Mouse (Mus musculus) heart, embryonic 15.5 days (tissue): Measurements from ENCODE around the gene Xrcc6. TPM values are rescaled to one million over a fixed set of nuclear protein-coding genes. Genes with fewer than 3 reads are reported as not detected.

Experiments
- ATAC-seq: fragments of 200-750 bp; cut with Nextera tagmentation; replicated peaks from 2 replicates; pipeline ENCODE4 v1.8.0; 2017; ENCODE audit warnings: low read depth, moderate TSS enrichment; ENCODE audit not compliant: insufficient number of reproducible peaks, insufficient read depth, low FRiP score
- H3K27ac ChIP-seq: fragments of 300-500 bp; sonication (generic); 2 replicates; pipeline ENCODE4 v1.5.1; 2015; ENCODE audit warnings: mild to moderate bottlenecking, inconsistent platforms
- H3K27me3 ChIP-seq: fragments of 300-500 bp; sonication (generic); 2 replicates; pipeline ENCODE4 v1.6.1; 2015; ENCODE audit warnings: inconsistent platforms
- H3K36me3 ChIP-seq: fragments of 300-500 bp; sonication (generic); 2 replicates; pipeline ENCODE4 v1.6.1; 2015; ENCODE audit warnings: mild to moderate bottlenecking, inconsistent platforms
- H3K4me1 ChIP-seq: fragments of 300-500 bp; sonication (generic); replicated peaks from 2 replicates; pipeline ENCODE4 v1.6.1; 2015; ENCODE audit warnings: inconsistent platforms
- H3K4me2 ChIP-seq: fragments of 300-500 bp; sonication (generic); 2 replicates; pipeline ENCODE4 v1.6.1; 2015; ENCODE audit warnings: inconsistent platforms, mild to moderate bottlenecking, moderate library complexity
- H3K4me3 ChIP-seq: fragments of 300-500 bp; sonication (generic); 2 replicates; pipeline ENCODE4 v1.5.1; 2015; ENCODE audit warnings: mild to moderate bottlenecking, inconsistent platforms
- H3K9ac ChIP-seq: fragments of 300-500 bp; sonication (generic); 2 replicates; pipeline ENCODE4 v1.6.1; 2015; ENCODE audit warnings: mild to moderate bottlenecking, inconsistent platforms
- H3K9me3 ChIP-seq: fragments of 300-500 bp; sonication (generic); replicated peaks from 2 replicates; pipeline ENCODE4 v1.6.1; 2016; ENCODE audit warnings: inconsistent platforms
- WGBS: fragments of 180-500 bp; shearing (Covaris S2); methylation state at CpG from one replicate; pipeline ENCODE4 v1.1.7; 2015; ENCODE audit warnings: mixed read lengths; 5-methylcytosine and 5-hydroxymethylcytosine counted together
- polyA plus RNA-seq: library from polyadenylated mRNA; unstranded; fragments of >200 nt; fragmentation: Nextera tagmentation; extraction: Ambion mirVana; gene quantifications from 2 replicates; pipeline ENCODE4 v1.2.1, GENCODE M21; 2015

The Xrcc6 gene
- polyA plus RNA-seq, 1 experiment from 2014 or later, result 58.2 TPM

DNA sequence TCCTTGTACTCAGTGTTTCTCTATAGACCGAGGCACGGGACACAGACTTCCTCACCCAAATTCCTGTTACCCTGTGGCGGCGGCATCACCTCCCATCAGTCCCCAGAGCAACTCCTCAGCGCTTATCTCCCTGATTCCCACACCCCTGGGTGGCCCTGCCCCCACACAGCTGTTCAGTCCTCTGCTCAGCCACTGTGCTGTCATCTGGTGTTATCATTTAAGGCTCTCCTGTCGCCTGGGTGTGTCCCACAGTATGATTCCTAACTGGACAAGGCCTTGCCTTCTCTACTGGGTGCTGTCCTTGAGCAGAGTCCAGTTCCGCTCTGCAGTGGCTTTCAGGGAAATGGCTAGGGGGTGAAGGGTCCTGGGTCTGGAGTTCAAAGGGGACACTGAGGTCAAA, 2.9 kb downstream of the Xrcc6 start:
- Histone ChIP-seq H3K4me3 (no peak overlapping the region), H3K27me3 (no peaks in the 10 kb centered on the region), H3K4me1 (peaks cover 24% of the 10 kb centered on the region), H3K9me3 (no peaks in the 10 kb centered on the region), H3K4me2 (no peak overlapping the region), H3K9ac (no peak overlapping the region), H3K36me3 (peaks cover 6% of the 10 kb centered on the region; the same call in 1 of the 2 replicates), H3K27ac (no peak overlapping the region)
- no peak for ATAC-seq
- WGBS, result 33% methylated on average over 7 of the region's 7 CpGs

DNA sequence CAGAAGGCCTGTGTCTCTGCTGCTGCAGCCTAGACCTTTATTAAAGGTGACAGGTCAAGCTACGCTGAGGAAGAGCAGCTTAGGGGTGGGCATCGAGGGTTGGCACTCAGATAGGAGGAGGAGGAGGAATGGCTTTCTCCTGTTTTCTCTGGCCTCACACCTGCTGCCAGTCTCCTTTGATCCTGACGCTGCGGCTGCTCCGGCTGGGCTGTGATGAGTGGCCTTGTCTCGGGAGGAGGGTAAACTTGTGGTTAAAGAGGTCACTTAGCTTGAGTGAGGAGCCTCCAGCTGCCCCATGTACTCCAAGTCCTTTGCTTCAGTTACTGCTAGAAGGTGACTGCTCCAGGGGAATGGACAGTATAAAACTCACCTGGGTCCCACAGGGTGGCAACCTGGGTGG, 6.4 kb downstream of the Xrcc6 start:
- no peak for ATAC-seq
- no peaks in the 10 kb centered on the region for H3K27me3 ChIP-seq
- peaks cover 27% of the 10 kb centered on the region for H3K36me3 ChIP-seq
- no peak overlapping the region for H3K9ac ChIP-seq
- peaks cover 24% of the 10 kb centered on the region for H3K4me1 ChIP-seq
- H3K9me3 ChIP-seq, result no peaks in the 10 kb centered on the region
- no peak overlapping the region for H3K4me3 ChIP-seq
- H3K27ac ChIP-seq, result no peak overlapping the region
- 62% methylated on average over 6 of the region's 6 CpGs for WGBS
- H3K4me2 ChIP-seq, result no peak overlapping the region

DNA sequence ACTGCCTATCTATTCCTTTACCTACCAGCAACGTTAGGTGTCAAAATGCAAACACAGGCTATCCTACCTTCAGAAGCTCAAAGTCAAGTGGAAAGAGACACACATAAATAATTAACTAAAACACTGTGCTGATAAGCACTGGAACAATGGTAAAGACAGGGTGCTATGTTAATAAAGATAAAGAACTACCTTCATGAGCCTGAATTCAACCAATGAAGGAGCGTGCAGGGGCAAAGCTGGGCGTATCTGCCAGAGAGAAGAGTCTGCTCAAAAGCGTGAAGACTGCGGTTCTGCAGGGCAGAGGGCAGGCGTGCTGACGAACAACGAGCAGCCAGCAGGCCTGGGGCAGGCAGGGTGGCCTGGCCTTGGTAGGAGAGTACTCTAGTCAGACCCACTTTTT, 16.6 kb downstream of the Xrcc6 start:
- Histone ChIP-seq H3K9ac (no peak overlapping the region), H3K27me3 (no peaks in the 10 kb centered on the region), H3K4me3 (no peak overlapping the region), H3K4me2 (no peak overlapping the region), H3K9me3 (no peaks in the 10 kb centered on the region), H3K27ac (no peak overlapping the region), H3K4me1 (no peaks in the 10 kb centered on the region), H3K36me3 (peaks cover 7% of the 10 kb centered on the region; the same call in 1 of the 2 replicates)
- ATAC-seq, result no peak
- 84% methylated on average over 8 of the region's 8 CpGs for WGBS

DNA sequence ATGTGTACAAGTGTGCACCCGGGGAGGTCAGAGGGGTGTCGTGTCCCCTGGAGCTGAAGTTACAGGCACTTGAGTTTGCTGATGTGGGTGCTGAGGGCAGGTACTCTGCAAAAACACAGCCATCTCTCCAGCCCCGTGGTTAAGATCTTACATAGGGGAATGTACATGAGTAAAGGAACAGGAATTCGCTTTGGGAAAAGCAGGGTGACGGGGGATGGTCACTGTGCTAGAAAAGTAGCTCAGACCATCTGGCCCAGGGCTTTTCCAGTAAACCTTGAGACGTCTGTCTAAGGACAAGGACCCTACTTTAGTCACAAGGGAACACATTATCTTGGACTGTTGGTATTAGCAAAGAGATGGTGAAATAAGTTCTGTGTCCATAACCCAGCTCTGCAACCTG, 24.3 kb downstream of the Xrcc6 start:
- no peak overlapping the region for H3K4me3 ChIP-seq
- WGBS, result 71% methylated on average over 6 of the region's 6 CpGs
- H3K36me3 ChIP-seq, result no peaks in the 10 kb centered on the region
- no peaks in the 10 kb centered on the region for H3K9me3 ChIP-seq
- no peak overlapping the region for H3K4me2 ChIP-seq
- H3K9ac ChIP-seq, result no peak overlapping the region
- H3K4me1 ChIP-seq, result peaks cover 17% of the 10 kb centered on the region
- no peaks in the 10 kb centered on the region for H3K27me3 ChIP-seq
- ATAC-seq, result no peak
- no peak overlapping the region for H3K27ac ChIP-seq

DNA sequence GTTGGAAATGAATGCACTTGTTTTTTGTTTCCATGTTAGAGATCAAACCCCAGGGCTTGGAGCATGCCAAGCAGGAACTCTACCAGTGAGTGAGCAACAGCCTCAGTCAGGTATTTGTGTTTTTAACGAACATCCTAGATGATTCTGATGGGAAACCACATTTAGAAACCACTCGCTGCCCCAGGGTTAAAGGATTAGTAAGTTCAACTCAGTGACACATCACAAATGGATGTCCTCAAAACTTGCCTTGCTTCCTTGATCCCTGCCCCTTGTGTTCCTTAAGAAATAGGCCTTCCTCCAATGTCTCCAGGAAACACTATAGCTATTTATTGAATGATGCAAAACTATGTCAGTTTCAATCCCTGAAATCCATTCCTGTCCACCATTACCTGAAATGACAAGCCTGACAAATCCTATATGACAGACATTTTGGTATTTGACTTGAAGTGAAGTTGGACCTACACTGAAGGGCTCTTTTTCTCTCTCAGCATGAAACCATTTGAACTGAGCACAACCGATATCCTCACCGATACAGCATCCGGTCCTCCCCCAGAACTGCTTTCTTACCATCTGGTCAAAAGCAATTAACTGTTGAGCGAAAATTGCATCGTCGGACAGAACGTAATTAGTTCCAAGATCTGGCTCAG, 27.2 kb downstream of the Xrcc6 start:
- no peak for ATAC-seq
- H3K9ac ChIP-seq, result peak overlapping the region; percentile 81
- peak overlapping the region; percentile 83 for H3K4me2 ChIP-seq
- WGBS, result 21% methylated on average over 9 of the region's 9 CpGs
- H3K9me3 ChIP-seq, result no peaks in the 10 kb centered on the region
- no peaks in the 10 kb centered on the region for H3K27me3 ChIP-seq
- peak overlapping the region; percentile 80 for H3K4me3 ChIP-seq
- peaks cover 6% of the 10 kb centered on the region; the same call in 1 of the 2 replicates for H3K36me3 ChIP-seq
- H3K27ac ChIP-seq, result peak overlapping the region; percentile 81
- peaks cover 22% of the 10 kb centered on the region for H3K4me1 ChIP-seq

DNA sequence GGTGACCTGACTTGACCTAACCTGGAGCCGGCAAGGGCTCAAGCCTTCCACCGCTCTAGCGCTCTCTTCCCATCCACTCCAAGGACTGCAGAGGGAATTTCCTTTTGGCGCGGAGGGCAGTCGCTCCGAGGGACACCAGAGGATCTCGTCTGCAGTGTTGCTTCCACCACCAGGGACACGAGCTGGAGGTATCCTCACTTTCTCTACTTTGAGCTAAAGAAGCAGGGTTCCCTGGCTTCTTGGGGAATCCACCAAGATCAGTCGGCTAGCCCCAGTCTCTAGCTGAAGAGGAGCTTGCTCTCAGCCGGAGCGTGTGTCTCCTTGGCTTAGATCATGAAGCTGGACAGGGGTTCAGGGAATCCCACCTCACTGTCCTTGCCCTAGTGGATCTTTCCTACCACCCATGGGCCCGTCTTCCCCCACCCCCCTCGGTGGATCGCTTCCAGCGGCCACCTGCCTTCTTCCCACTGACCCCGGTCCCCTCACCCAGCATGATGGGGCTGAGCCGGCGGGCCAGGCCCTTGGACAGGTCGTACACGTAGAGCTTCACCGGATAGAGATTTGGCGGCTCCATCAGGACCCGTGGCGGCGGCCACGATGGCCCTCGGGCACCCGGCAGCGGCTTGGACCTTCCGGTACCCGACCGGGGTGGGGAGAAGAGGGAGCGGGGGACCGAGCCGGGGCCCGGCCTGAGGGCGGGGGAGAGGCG, 27.9 kb downstream of the Xrcc6 start:
- peaks cover 22% of the 10 kb centered on the region for H3K4me1 ChIP-seq
- no peak; the same call in 1 of the 2 replicates for ATAC-seq
- WGBS, result under 1% methylated on average over 39 of the region's 39 CpGs

DNA sequence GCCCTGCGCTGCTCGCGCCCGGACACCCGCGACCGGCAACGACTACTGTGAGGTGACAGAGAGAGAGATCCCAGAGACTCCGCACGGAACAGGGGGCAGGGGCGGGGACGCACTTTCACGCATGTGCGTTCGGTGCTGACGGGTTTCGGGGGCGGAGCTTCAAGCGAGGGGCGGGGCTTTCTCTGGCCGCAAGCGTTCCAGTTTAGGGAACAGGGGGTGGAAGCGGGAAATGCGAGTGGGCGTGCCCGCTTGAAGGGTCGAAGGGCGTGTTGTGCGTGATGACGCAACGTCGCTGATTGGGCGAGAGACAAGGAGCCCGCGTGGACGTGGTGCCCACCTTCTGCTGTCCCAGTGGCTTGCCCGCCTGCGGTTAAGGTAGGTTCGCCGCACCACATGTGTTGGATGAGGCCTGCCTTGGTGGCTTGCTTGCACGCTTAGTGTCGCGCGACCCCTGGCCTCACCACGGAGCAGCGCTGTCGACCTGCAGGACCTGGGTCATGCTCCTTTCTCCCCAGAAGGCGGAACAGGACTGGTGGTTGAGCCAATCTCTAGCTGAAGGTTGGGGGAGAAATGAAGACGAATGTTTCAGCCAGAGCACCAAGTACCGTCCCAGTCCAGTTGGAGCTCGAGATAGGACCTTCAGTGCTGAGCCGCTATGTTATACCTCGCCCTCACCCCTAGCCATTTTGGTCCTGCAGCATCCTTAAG, 28.6 kb downstream of the Xrcc6 start:
- no peaks in the 10 kb centered on the region for H3K9me3 ChIP-seq
- peak; percentile 96 for ATAC-seq
- peak overlapping the region; percentile 80 for H3K4me3 ChIP-seq
- H3K9ac ChIP-seq, result peak overlapping the region; percentile 81
- peaks cover 22% of the 10 kb centered on the region for H3K4me1 ChIP-seq
- WGBS, result under 1% methylated on average over 53 of the region's 53 CpGs
- H3K36me3 ChIP-seq, result peaks cover 8% of the 10 kb centered on the region; the same call in 1 of the 2 replicates
- H3K4me2 ChIP-seq, result peak overlapping the region; percentile 83
- no peaks in the 10 kb centered on the region for H3K27me3 ChIP-seq
- H3K27ac ChIP-seq, result peak overlapping the region; percentile 81

More for the DNA sequence above, 27.9 kb downstream of the Xrcc6 start:
- Histone ChIP-seq H3K9ac (peak overlapping the region; percentile 81), H3K27ac (peak overlapping the region; percentile 81), H3K36me3 (peaks cover 8% of the 10 kb centered on the region; the same call in 1 of the 2 replicates), H3K9me3 (no peaks in the 10 kb centered on the region), H3K4me2 (peak overlapping the region; percentile 83), H3K4me3 (peak overlapping the region; percentile 80), H3K27me3 (no peaks in the 10 kb centered on the region)

DNA sequence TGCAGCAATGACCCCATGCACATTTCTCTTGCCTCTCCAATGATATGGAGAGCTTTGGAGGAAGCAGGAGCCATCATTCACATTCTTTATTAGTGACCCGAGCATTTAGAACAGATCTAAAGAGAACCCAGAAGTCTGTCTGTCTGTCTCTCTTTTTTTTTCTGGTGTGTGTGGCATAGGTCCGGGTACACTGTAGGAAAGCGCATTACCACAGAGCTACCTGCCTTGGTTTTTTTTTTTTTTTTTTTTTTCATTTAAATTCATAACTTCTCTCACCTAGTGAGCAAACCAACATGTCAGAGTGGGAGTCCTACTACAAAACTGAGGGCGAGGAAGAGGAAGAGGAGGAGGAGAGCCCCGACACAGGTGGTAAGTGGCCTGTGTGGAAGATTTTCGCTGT, 29.2 kb downstream of the Xrcc6 start:
- peaks cover 11% of the 10 kb centered on the region; the same call in 1 of the 2 replicates for H3K36me3 ChIP-seq
- H3K9me3 ChIP-seq, result no peaks in the 10 kb centered on the region
- H3K27me3 ChIP-seq, result no peaks in the 10 kb centered on the region
- H3K4me3 ChIP-seq, result peak overlapping the region; percentile 80
- peak overlapping the region; percentile 81 for H3K27ac ChIP-seq
- peak overlapping the region; percentile 81 for H3K9ac ChIP-seq
- H3K4me1 ChIP-seq, result peaks cover 22% of the 10 kb centered on the region
- ATAC-seq, result no peak
- WGBS, result 19% methylated on average over 6 of the region's 6 CpGs
- H3K4me2 ChIP-seq, result peak overlapping the region; percentile 83

DNA sequence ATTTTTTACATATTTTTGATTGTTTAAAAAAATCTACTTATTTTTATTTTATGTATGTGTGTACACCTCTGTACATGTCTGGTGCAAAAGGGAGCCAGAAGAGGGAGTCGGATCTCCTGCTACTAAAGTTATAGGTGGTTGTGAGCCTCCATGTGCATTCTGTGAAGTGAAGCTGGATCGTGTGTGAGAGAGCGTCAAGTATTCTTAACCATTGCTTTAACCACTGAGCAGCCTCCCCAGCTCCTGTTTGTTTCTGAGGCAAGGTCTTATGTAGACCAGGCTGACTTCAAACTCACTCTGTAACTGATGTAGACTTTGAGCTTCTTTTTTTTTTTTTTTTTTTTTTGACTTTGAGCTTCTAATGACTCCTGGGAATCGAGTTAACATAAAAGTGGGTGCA, 29.8 kb downstream of the Xrcc6 start:
- no peak overlapping the region for H3K27ac ChIP-seq
- peaks cover 22% of the 10 kb centered on the region for H3K4me1 ChIP-seq
- H3K27me3 ChIP-seq, result no peaks in the 10 kb centered on the region
- no peak overlapping the region for H3K4me2 ChIP-seq
- peaks cover 12% of the 10 kb centered on the region; the same call in 1 of the 2 replicates for H3K36me3 ChIP-seq
- 73% methylated on average over 4 of the region's 4 CpGs for WGBS
- ATAC-seq, result no peak
- no peaks in the 10 kb centered on the region for H3K9me3 ChIP-seq
- 0 out of 2 replicates have a peak overlapping the region, but pooled peaks have one; percentile 0 for H3K4me3 ChIP-seq
- no peak overlapping the region for H3K9ac ChIP-seq

DNA sequence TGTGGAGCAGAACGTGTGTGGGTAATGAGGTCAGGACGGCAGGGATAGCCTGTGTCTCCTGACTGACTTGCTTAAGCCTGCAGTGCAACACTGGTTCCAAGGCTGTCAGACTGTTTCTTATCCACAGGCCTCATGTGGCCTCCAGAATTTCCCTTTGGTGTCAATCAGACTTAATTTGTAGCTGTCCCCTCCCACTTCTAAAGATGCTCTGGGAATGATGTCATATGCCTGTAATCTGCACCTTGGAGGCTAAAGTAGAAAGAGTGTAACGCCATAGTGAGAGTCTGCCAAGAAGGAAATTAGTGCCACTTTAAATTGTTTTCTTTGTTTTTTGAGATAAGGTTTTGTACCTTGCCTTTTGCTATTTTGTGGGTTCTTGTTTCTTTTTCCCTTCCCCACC, 31.7 kb downstream of the Xrcc6 start:
- Histone ChIP-seq H3K27ac (no peak overlapping the region; the same call in 1 of the 2 replicates), H3K9me3 (no peaks in the 10 kb centered on the region), H3K4me1 (peaks cover 22% of the 10 kb centered on the region), H3K4me2 (no peak overlapping the region), H3K27me3 (no peaks in the 10 kb centered on the region), H3K9ac (no peak overlapping the region), H3K36me3 (peaks cover 26% of the 10 kb centered on the region), H3K4me3 (no peak overlapping the region)
- WGBS, result 39% methylated on average over 3 of the region's 3 CpGs
- ATAC-seq, result no peak

DNA sequence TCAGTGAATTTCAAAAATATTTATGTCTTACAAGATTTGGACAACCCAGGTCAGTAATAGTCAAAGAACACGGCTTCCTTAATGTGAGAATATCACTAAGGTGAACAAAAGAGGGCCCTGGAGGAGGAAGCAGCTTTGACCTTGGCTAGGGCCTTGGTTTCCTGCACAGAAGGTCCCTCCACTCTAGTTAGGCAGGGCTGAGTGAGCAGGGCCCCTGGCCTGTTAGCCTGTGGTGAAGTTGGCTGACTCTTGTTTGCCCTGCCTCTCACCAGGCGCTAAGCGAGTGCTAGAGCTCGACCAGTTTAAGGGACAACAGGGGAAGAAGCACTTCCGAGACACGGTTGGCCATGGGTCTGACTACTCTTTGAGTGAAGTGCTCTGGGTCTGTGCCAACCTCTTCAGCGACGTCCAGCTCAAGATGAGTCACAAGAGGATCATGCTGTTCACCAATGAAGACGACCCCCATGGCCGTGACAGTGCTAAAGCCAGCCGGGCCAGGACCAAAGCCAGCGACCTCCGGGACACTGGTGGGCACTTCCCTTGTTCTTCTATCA, 35.0 kb downstream of the Xrcc6 start:
- H3K36me3 ChIP-seq, result peaks cover 56% of the 10 kb centered on the region

More for the DNA sequence above, 35.0 kb downstream of the Xrcc6 start:
- Histone ChIP-seq H3K27ac (0 out of 2 replicates have a peak overlapping the region, but pooled peaks have one; percentile 10), H3K9me3 (no peaks in the 10 kb centered on the region), H3K9ac (no peak overlapping the region), H3K4me3 (no peak overlapping the region), H3K27me3 (no peaks in the 10 kb centered on the region), H3K4me1 (peaks cover 5% of the 10 kb centered on the region; the same call in 1 of the 2 replicates), H3K4me2 (no peak overlapping the region)
- no peak for ATAC-seq
- WGBS, result 57% methylated on average over 13 of the region's 13 CpGs
